In the genomic region with DNA sequence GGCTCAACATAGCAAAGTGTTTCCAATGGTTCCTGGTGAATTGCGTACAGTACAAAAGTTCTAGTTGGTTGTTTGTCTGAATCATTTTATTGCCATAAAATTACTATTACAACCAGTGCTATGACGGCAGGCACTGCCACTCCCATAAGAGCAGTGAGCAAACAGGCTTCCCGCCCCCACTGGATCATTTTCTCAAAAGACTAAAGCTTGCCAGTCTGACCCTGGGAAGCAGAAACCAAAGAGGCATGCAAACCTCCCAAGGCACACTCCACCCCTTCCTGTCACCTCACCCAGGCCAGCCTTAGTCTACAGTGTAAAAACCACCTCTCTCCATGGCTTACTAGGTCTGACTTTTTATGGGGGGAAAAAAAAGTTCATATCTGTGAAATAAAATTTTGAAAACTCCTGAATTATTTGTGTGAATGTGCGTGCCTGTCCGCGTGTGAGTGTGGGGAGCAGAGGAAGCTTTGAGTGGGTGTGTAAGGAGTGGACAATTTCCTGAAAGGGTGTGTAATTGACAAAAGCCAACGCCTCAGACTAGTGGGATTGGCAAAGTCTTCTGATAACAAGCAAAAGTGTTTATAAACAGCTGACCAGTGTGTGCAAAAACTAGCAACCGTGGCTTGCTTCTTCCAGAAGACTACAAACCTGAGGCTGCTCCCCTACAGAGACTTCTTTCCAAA, we compare ENCODE assay signal across 14 mouse cellular contexts.
A peak's percentile ranks its signal among the peaks of the same experiment; 100 is the strongest.
DNase-seq lines count a peak whose midpoint lies in the region; ATAC-seq and TF ChIP-seq lines count a peak whose summit lies in the region.
"Had no signal": no experiment of that assay in that cellular context is flagged by ENCODE, and none has a peak within 500 bp of the region (broad histone marks: within the 10 kb centered on the region; RNA-seq: fewer than 3 reads in every experiment).

No protein-coding gene starts in this region.

- TF ChIP-seq EP300 in stomach, postnatal 0 days (optimal IDR thresholded peaks at IDR 0.05): no peak

- H3K36me3 ChIP-seq in spleen, adult 2 months (ENCODE audit: control insufficient read depth, insufficient read depth, low read length): no peaks in the 10 kb centered on the region
- H3K36me3 ChIP-seq in intestine, embryonic 16.5 days (ENCODE audit: control insufficient read depth, insufficient read depth, low read length): no peaks in the 10 kb centered on the region
- H3K36me3 ChIP-seq in stomach, postnatal 0 days (ENCODE audit: control insufficient read depth, insufficient read depth, low read length): no peaks in the 10 kb centered on the region
- no peaks in the 10 kb centered on the region for H3K36me3 ChIP-seq in thymus, adult 2 months (ENCODE audit: control insufficient read depth, insufficient read depth, low read length)
- H3K36me3 ChIP-seq: forebrain, embryonic 12.5 days; midbrain, embryonic 10.5 days; neural tube, embryonic 12.5 days had no signal

- TF ChIP-seq POLR2A in spleen, adult 2 months (IDR thresholded peaks at IDR 0.05; ENCODE audit: low read depth, low read length): no peak
- no peak for TF ChIP-seq POLR2A in thymus, adult 2 months (IDR thresholded peaks at IDR 0.05; ENCODE audit: control insufficient read depth, extremely low read depth, insufficient read depth, low read length, poor library complexity)

- H3K4me3 ChIP-seq in spleen, adult 2 months (ENCODE audit: extremely low read depth, insufficient read depth, insufficient read length): no peak overlapping the region
- no peak overlapping the region for H3K4me3 ChIP-seq in intestine, embryonic 16.5 days (ENCODE audit: low read length)
- H3K4me3 ChIP-seq in stomach, postnatal 0 days (ENCODE audit: low read depth, low read length): no peak overlapping the region
- H3K4me3 ChIP-seq in thymus, adult 2 months (ENCODE audit: control insufficient read depth, insufficient read depth, low read length): no peak overlapping the region
- H3K4me3 ChIP-seq: forebrain, embryonic 12.5 days; midbrain, embryonic 10.5 days; neural tube, embryonic 12.5 days had no signal

- peaks cover 16% of the 10 kb centered on the region; the same call in 1 of the 2 replicates for H3K4me1 ChIP-seq in spleen, adult 2 months (ENCODE audit: control insufficient read depth, insufficient read depth, insufficient read length)
- H3K4me1 ChIP-seq in intestine, embryonic 16.5 days (ENCODE audit: control insufficient read depth, insufficient read depth, low read length): peaks cover 12% of the 10 kb centered on the region
- 0 out of 2 replicates have a peak, but pooled peaks cover 5% of the 10 kb centered on the region for H3K4me1 ChIP-seq in stomach, postnatal 0 days (replicated peaks; ENCODE audit: control insufficient read depth, insufficient read depth)
- peaks cover 8% of the 10 kb centered on the region for H3K4me1 ChIP-seq in thymus, adult 2 months (replicated peaks; ENCODE audit: control insufficient read depth, insufficient read depth, low read length)

- 47% methylated on average over 8 of the region's 8 CpGs for WGBS in spleen, adult 2 months
- 62% methylated on average over 8 of the region's 8 CpGs for WGBS in intestine, embryonic 16.5 days
- WGBS in stomach, postnatal 0 days: 56% methylated on average over 8 of the region's 8 CpGs
- WGBS in thymus, adult 2 months: 47% methylated on average over 8 of the region's 8 CpGs

- no peak for TF ChIP-seq CTCF in spleen, adult 2 months (IDR thresholded peaks at IDR 0.05; ENCODE audit: extremely low read depth, insufficient read depth, insufficient read length, insufficient replicate concordance)
- TF ChIP-seq CTCF in stomach, postnatal 0 days (IDR thresholded peaks at IDR 0.05; ENCODE audit: low read depth): no peak
- TF ChIP-seq CTCF in thymus, adult 2 months (IDR thresholded peaks at IDR 0.05; ENCODE audit: borderline replicate concordance, control insufficient read depth, extremely low read depth, insufficient read depth, low read length, poor library complexity): no peak

- peak; percentile 76 for ATAC-seq in intestine, embryonic 16.5 days
- ATAC-seq in stomach, postnatal 0 days (ENCODE audit: low FRiP score, low TSS enrichment): peak; percentile 66
- no peak for ATAC-seq in activated CD4-positive, CD25-positive, alpha-beta regulatory T cell, adult 4 months
- ATAC-seq: hindbrain, postnatal 0 days had no signal

- H3K27me3 ChIP-seq in spleen, adult 2 months (ENCODE audit: control insufficient read depth, insufficient read depth, low read length): no peaks in the 10 kb centered on the region
- H3K27me3 ChIP-seq in intestine, embryonic 16.5 days (replicated peaks; ENCODE audit: control insufficient read depth, insufficient read depth, low read length): no peaks in the 10 kb centered on the region
- H3K27me3 ChIP-seq in stomach, postnatal 0 days (ENCODE audit: control insufficient read depth, insufficient read depth, low read length): no peaks in the 10 kb centered on the region
- no peaks in the 10 kb centered on the region for H3K27me3 ChIP-seq in thymus, adult 2 months (ENCODE audit: control insufficient read depth, insufficient read depth, low read length)
- H3K27me3 ChIP-seq: forebrain, embryonic 12.5 days; neural tube, embryonic 12.5 days had no signal

- H3K9ac ChIP-seq in intestine, embryonic 16.5 days (ENCODE audit: low read depth, low read length): no peak overlapping the region
- no peak overlapping the region for H3K9ac ChIP-seq in stomach, postnatal 0 days (ENCODE audit: low read length)
- H3K9ac ChIP-seq: forebrain, embryonic 12.5 days; neural tube, embryonic 12.5 days had no signal

- DNase-seq in gastrocnemius, postnatal 25 days: peak; percentile 47
- no peak for DNase-seq in gastrocnemius, postnatal 4 days (ENCODE audit: low spot score in 2 of 2)
- no peak for DNase-seq in spleen, adult 2 months (ENCODE audit: low read depth in 1 of 2, low spot score in 2 of 2)
- DNase-seq in spleen, postnatal 14 days (ENCODE audit: low spot score in 2 of 2): no peak
- peak; percentile 43 for DNase-seq in stomach, postnatal 0 days (ENCODE audit: low spot score)
- no peak for DNase-seq in thymus, adult 2 months
- DNase-seq: adrenal gland, postnatal 25 days; thymus, postnatal 25 days had no signal

- 0 out of 2 replicates have a peak overlapping the region, but pooled peaks have one; percentile 1 for H3K4me2 ChIP-seq in intestine, embryonic 16.5 days (ENCODE audit: low read depth, low read length)
- H3K4me2 ChIP-seq in stomach, postnatal 0 days (replicated peaks; ENCODE audit: low read depth): 0 out of 2 replicates have a peak overlapping the region, but pooled peaks have one; percentile 3
- H3K4me2 ChIP-seq: forebrain, embryonic 12.5 days; neural tube, embryonic 12.5 days had no signal

- no peaks in the 10 kb centered on the region for H3K9me3 ChIP-seq in intestine, embryonic 16.5 days (ENCODE audit: control insufficient read depth, low read length)
- H3K9me3 ChIP-seq in stomach, postnatal 0 days (ENCODE audit: control insufficient read depth, low read length): no peaks in the 10 kb centered on the region
- H3K9me3 ChIP-seq: forebrain, embryonic 12.5 days; midbrain, embryonic 10.5 days; neural tube, embryonic 12.5 days had no signal

- peak overlapping the region; percentile 40 for H3K27ac ChIP-seq in spleen, adult 2 months (ENCODE audit: insufficient read depth, low read length)
- peak overlapping the region; percentile 69 for H3K27ac ChIP-seq in intestine, embryonic 16.5 days (ENCODE audit: low read length)
- H3K27ac ChIP-seq in stomach, postnatal 0 days (replicated peaks): peak overlapping the region; percentile 67
- H3K27ac ChIP-seq in thymus, adult 2 months (ENCODE audit: control insufficient read depth, insufficient read depth, low read length): no peak overlapping the region
- H3K27ac ChIP-seq: forebrain, embryonic 12.5 days; hindbrain, postnatal 0 days; midbrain, embryonic 10.5 days; neural tube, embryonic 12.5 days had no signal

Comparison
In these comparisons a context has a peak if more than half of its experiments do, and no peak if none do; other contexts are left out.
1. DNase-seq: peak in gastrocnemius, postnatal 25 days (single experiment) and stomach, postnatal 0 days (single experiment); none in gastrocnemius, postnatal 4 days (0 of 2), spleen, adult 2 months (0 of 2), spleen, postnatal 14 days (0 of 2) and thymus, adult 2 months (single experiment).